Mouse (Mus musculus): Measurements from ENCODE around the gene Zbtb46.

DNA sequence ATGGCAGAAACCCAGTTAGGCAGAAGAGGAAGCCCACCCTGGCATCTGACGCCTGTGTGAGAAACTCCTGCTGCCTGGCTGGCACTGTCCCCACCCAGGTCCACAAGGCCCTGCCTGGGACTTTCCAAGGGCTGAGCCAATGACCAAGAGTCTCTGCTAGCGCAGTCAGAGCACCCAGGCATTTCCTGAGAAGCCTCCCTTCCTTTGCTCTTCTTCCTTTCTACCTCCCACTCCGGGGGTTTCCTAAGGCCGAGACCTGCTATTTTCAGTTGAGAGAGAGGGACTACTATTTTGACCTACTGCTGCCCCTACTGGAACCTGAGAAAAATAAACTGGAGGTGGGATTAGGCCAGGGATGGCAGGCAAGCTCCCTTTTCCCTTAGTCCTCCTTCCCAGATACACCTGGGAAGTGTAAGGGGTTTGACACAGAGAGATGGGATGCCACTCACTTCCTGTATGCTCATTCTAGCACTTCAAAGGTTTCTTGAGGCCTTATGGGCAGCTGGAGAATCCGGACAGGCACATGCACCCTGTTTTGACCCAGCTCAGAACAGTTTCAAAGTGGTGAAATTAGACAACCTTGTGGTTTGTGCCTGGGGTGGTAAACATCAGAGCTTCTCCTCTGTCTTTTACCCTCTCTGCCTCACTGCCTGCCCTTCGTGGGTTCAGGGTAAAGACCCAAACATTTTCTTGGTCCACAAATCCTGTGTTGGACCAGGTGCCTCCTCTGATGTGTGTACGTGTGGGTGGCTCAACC, 24.5 kb upstream of the Zbtb46 start:
- TF ChIP-seq POLR2A (IDR thresholded peaks at IDR 0.05; ENCODE audit: low read depth, low read length) = no peak
- peak; percentile 33 for TF ChIP-seq CTCF (conservative IDR thresholded peaks at IDR 0.05; ENCODE audit: insufficient read depth, insufficient read length, low read depth, low read length)

Measured in kidney, adult 2 months (tissue).